Mouse (Mus musculus): ENCODE data around the gene Pkp1.

Gene Pkp1

DNA sequence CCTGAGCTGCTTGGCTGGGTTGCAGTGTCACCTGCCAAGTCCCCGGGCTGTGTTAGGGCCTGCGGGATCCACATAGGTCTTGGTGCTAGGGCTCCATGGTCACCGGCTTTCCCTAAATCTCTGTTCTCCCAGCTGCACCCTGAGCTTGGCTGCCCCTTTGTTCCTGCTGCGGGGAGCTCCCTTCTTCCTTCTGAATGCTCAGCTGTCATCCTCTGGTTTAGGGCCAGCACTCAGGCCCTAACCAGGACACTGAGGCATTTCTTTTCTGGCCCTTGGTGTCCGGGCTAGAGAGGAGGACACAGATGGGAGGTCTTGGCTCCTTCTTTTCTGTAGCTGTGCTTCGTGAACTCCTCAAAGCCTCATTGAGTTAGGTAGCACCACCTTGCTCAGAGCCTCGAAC lies 97.2 kb downstream of the Pkp1 start:
- DNase-seq (ENCODE audit: low read depth, low spot score), result no peak
